Mouse (Mus musculus) testis, postnatal 14 days (tissue): Measurements from ENCODE around the gene Acadvl.

Source experiments
- DNase-seq: peaks from one replicate; pipeline ENCODE4 v3.0.0; 2021; ENCODE audit warnings: low spot score

The Acadvl gene

GRCm38 (mm10) chr11:70001865-70002264, 13.3 kb downstream of the Acadvl start:
- DNase-seq = no peak

- no peak for DNase-seq
Measured at GRCm38 (mm10) chr11:70001159-70001558, 14.1 kb downstream of the Acadvl start.

- peak; percentile 93 for DNase-seq
Measured at GRCm38 (mm10) chr11:70000396-70000898, 14.8 kb downstream of the Acadvl start, which contains the start of gene Dvl2. TSS of gene Dvl2 (plus strand) at chr11:70000595.

GRCm38 (mm10) chr11:69999666-70000065, 15.5 kb downstream of the Acadvl start:
- no peak for DNase-seq

GRCm38 (mm10) chr11:69998567-69999491, 16.4 kb downstream of the Acadvl start:
- no peak for DNase-seq

GRCm38 (mm10) chr11:69997070-69997509, 18.1 kb downstream of the Acadvl start:
- peak; percentile 89 for DNase-seq

- peak; percentile 66 for DNase-seq
Measured at GRCm38 (mm10) chr11:69996161-69997061, 18.8 kb downstream of the Acadvl start.

- peak; percentile 98 for DNase-seq
Measured at GRCm38 (mm10) chr11:69995391-69995960, 19.7 kb downstream of the Acadvl start, which contains the start of gene Phf23. TSS of gene Phf23 (plus strand) at chr11:69995777.

- no peak for DNase-seq
Measured at GRCm38 (mm10) chr11:69994401-69995090, 20.7 kb downstream of the Acadvl start.

- no peak for DNase-seq
Measured at GRCm38 (mm10) chr11:69992932-69993331, 22.3 kb downstream of the Acadvl start.

GRCm38 (mm10) chr11:69992396-69992795, 22.8 kb downstream of the Acadvl start:
- no peak for DNase-seq

- no peak for DNase-seq
Measured at GRCm38 (mm10) chr11:69991711-69992110, 23.5 kb downstream of the Acadvl start.

GRCm38 (mm10) chr11:69990850-69991691, 24.1 kb downstream of the Acadvl start, which contains the start of gene Gabarap:
TSS of gene Gabarap (plus strand) at chr11:69991143.
- peak; percentile 95 for DNase-seq

- no peak for DNase-seq
Measured at GRCm38 (mm10) chr11:69989949-69990348, 25.3 kb downstream of the Acadvl start.

- DNase-seq = no peak
Measured at GRCm38 (mm10) chr11:69984431-69984830, 30.8 kb downstream of the Acadvl start.

GRCm38 (mm10) chr11:69983377-69983776, 31.8 kb downstream of the Acadvl start:
- no peak for DNase-seq

- DNase-seq = no peak
Measured at GRCm38 (mm10) chr11:69982877-69983276, 32.3 kb downstream of the Acadvl start.

GRCm38 (mm10) chr11:69982225-69982624, 33.0 kb downstream of the Acadvl start, which contains the start of gene Elp5:
TSS of gene Elp5 (minus strand) at chr11:69982517.
- no peak for DNase-seq

- no peak for DNase-seq
Measured at GRCm38 (mm10) chr11:69981141-69981762, 34.0 kb downstream of the Acadvl start, which contains the start of gene Ctdnep1. TSS of gene Ctdnep1 (plus strand) at chr11:69981156.
